Mouse (Mus musculus) ES-Bruce4 (cell line): Measurements from ENCODE around the gene Fam187b. TPM values are rescaled to one million over a fixed set of nuclear protein-coding genes. Genes with fewer than 3 reads are reported as not detected.
A peak's percentile ranks its signal among the peaks of the same experiment; 100 is the strongest.

Experiments used
- H3K27ac ChIP-seq: 2 replicates; pipeline ENCODE4 v1.5.1; 2012; ENCODE audit warnings: low read length, inconsistent platforms; ENCODE audit not compliant: insufficient read depth
- H3K27me3 ChIP-seq: 2 replicates; pipeline ENCODE4 v1.6.1; 2012; ENCODE audit warnings: mild to moderate bottlenecking, low read length, inconsistent platforms; ENCODE audit not compliant: control insufficient read depth, poor library complexity, insufficient read depth, severe bottlenecking
- H3K36me3 ChIP-seq: 2 replicates; pipeline ENCODE4 v1.6.1; 2012; ENCODE audit warnings: inconsistent platforms, mild to moderate bottlenecking, low read length, moderate library complexity; ENCODE audit not compliant: control insufficient read depth, poor library complexity, insufficient read depth, severe bottlenecking
- H3K4me1 ChIP-seq: one replicate; pipeline ENCODE4 v1.8.1; 2011; ENCODE audit warnings: low read length; ENCODE audit not compliant: control insufficient read depth, insufficient read depth
- H3K4me3 ChIP-seq: 2 replicates; pipeline ENCODE4 v1.5.1; 2011; ENCODE audit warnings: low read depth, mild to moderate bottlenecking, low read length
- H3K9ac ChIP-seq: 2 replicates; pipeline ENCODE4 v1.6.1; 2012; ENCODE audit warnings: low read depth, mild to moderate bottlenecking, inconsistent platforms; ENCODE audit not compliant: poor library complexity, severe bottlenecking
- H3K9me3 ChIP-seq: replicated peaks from 2 replicates; pipeline ENCODE4 v1.6.1; 2012; ENCODE audit warnings: mild to moderate bottlenecking, low read length, inconsistent platforms; ENCODE audit not compliant: control insufficient read depth, poor library complexity, insufficient read depth, severe bottlenecking
- CTCF ChIP-seq: IDR thresholded peaks from one replicate; pipeline ENCODE4 v1.8.1; 2011; ENCODE audit warnings: low read depth, low read length
- EP300 ChIP-seq: IDR thresholded peaks from 2 replicates; pipeline ENCODE4 v1.6.1; 2011; ENCODE audit warnings: low read depth, low read length; ENCODE audit not compliant: insufficient read depth
- POLR2A ChIP-seq: IDR thresholded peaks from one replicate; pipeline ENCODE4 v1.8.1; 2011; ENCODE audit warnings: low read length; ENCODE audit not compliant: insufficient read depth
- polyA plus RNA-seq: library from polyadenylated mRNA; stranded (reverse); fragments of >200 nt; gene quantifications from 2 replicates; pipeline ENCODE4 v1.2.4, GENCODE M21; 2011; ENCODE audit warnings: low read depth; ENCODE audit not compliant: missing spikeins, insufficient read depth, insufficient read length

Gene Fam187b
- polyA plus RNA-seq, 1 experiment = 3.4 TPM

DNA sequence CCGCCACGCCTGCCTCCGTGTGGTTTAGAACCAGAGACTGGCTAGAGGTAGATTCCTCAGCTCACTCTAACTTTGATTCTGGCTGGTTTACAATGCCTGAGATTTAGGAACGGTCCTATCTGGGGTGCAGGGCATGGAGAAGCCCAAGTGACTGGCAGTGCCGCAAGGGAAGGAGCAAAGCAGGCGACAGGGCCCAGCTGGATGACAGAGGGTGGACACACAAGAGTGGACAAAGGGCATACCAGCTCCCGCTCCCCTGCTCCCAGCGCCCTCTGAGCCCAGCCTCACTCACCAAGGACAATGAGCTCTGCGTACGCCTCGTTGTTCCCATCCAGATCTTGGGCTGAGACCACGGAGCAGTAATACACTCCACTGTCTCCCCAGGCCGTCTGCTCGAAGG is 7.9 kb upstream of the Fam187b start:
- TF ChIP-seq EP300 (no peak), POLR2A (no peak)
- no peaks in the 10 kb centered on the region for H3K9me3 ChIP-seq
- H3K27ac ChIP-seq = no peak overlapping the region
- H3K27me3 ChIP-seq = no peaks in the 10 kb centered on the region
- no peak overlapping the region for H3K4me3 ChIP-seq
- no peak overlapping the region for H3K9ac ChIP-seq
- H3K4me1 ChIP-seq = peaks cover 3% of the 10 kb centered on the region
- peaks cover 12% of the 10 kb centered on the region; the same call in 1 of the 2 replicates for H3K36me3 ChIP-seq

DNA sequence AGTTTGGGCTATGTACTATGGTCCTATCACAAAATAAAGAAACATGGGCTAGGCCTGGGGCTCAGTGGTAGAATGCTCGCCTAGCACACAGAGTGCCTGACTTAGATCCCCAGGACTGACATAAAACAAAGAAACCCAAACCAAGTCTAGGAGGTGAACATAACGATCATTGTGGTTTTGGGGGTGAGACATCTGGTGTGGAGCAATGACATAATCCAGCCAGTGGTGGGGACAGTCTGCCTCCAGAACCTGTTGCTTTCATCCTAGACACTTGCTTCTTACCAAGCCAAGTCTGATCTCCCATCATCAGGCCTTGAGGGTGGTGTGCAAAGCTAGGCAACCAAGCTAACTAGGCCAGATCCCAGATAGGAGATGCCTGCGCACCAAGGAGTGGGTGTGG is 6.9 kb upstream of the Fam187b start:
- peaks cover 10% of the 10 kb centered on the region; the same call in 1 of the 2 replicates for H3K36me3 ChIP-seq
- H3K4me3 ChIP-seq = no peak overlapping the region
- H3K9me3 ChIP-seq = no peaks in the 10 kb centered on the region
- H3K9ac ChIP-seq = no peak overlapping the region
- TF ChIP-seq EP300 = no peak
- no peak for TF ChIP-seq POLR2A
- no peak for TF ChIP-seq CTCF
- no peak overlapping the region for H3K27ac ChIP-seq
- H3K4me1 ChIP-seq = peaks cover 3% of the 10 kb centered on the region
- no peaks in the 10 kb centered on the region for H3K27me3 ChIP-seq

DNA sequence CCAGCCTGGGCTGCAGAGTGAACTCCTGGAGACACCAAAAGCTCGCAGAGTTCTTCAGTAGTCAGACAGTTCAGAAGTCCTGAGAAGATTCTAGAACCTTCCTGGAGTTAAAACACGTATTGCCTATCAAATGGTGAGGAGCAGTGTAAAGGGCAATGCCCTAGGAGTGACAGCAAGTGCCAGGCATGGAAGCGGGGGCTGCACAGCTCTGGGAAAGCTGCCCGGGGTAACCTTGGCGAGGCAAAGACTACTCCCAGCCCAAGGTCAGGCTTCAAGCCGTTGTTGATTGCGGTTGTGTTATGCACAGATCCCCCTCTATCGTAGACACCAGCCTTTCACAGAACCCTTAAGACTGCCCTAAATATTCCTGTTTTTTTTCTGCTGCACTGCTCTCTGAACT is 5.0 kb upstream of the Fam187b start:
- Histone ChIP-seq H3K4me3 (no peak overlapping the region), H3K4me1 (peaks cover 3% of the 10 kb centered on the region), H3K27me3 (no peaks in the 10 kb centered on the region), H3K9ac (no peak overlapping the region), H3K27ac (no peak overlapping the region), H3K36me3 (no peaks in the 10 kb centered on the region; the same call in 1 of the 2 replicates), H3K9me3 (no peaks in the 10 kb centered on the region)
- TF ChIP-seq CTCF (no peak), POLR2A (no peak)

DNA sequence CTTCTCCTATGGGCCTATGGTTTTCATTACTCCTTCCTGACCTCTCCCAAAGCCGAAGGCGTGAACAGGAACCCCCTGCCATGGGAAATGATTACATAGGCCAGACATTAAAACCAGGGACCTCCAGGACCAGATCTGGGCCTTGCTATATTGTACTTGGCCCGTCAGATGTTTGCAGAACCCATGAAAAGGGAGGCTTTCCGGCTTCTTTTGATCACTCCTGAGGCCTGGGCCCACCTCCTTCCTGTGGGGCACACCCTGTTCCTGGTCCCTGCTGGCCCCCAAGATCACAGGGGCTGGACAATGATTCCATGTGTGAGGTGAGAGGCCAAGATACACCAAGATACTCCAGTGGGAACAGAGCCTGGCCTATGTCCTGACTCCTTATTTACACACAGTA is 4.4 kb upstream of the Fam187b start:
- H3K36me3 ChIP-seq = no peaks in the 10 kb centered on the region; the same call in 1 of the 2 replicates
- no peaks in the 10 kb centered on the region for H3K9me3 ChIP-seq
- no peaks in the 10 kb centered on the region for H3K27me3 ChIP-seq
- H3K27ac ChIP-seq = no peak overlapping the region
- no peak overlapping the region for H3K9ac ChIP-seq
- peaks cover 3% of the 10 kb centered on the region for H3K4me1 ChIP-seq
- no peak overlapping the region for H3K4me3 ChIP-seq
- TF ChIP-seq CTCF (no peak), POLR2A (no peak), EP300 (no peak)

DNA sequence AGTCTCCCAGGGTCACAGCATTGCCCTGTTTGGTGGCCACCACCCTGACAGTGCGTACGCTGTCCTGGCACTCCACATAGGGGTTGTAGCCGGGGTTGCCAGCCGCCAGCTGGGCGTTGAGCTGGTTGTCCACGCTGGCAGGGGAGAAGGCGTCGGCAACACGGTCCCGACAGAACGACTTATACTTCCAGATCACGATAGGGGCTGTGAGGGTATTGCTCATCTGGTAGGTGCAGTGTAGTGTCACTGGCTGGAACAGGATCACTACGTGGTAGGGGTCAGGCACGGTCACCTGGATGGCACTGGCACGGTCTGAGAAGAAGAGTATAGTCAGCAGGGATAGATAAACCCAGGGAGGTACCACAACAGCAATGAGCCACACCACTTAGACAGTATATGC is 1.7 kb upstream of the Fam187b start:
- no peaks in the 10 kb centered on the region for H3K9me3 ChIP-seq
- no peaks in the 10 kb centered on the region; the same call in 1 of the 2 replicates for H3K36me3 ChIP-seq
- H3K27me3 ChIP-seq = no peaks in the 10 kb centered on the region
- no peak overlapping the region for H3K9ac ChIP-seq
- H3K27ac ChIP-seq = no peak overlapping the region
- H3K4me3 ChIP-seq = no peak overlapping the region
- no peak for TF ChIP-seq POLR2A
- TF ChIP-seq EP300 = no peak
- no peak for TF ChIP-seq CTCF
- no peaks in the 10 kb centered on the region for H3K4me1 ChIP-seq

DNA sequence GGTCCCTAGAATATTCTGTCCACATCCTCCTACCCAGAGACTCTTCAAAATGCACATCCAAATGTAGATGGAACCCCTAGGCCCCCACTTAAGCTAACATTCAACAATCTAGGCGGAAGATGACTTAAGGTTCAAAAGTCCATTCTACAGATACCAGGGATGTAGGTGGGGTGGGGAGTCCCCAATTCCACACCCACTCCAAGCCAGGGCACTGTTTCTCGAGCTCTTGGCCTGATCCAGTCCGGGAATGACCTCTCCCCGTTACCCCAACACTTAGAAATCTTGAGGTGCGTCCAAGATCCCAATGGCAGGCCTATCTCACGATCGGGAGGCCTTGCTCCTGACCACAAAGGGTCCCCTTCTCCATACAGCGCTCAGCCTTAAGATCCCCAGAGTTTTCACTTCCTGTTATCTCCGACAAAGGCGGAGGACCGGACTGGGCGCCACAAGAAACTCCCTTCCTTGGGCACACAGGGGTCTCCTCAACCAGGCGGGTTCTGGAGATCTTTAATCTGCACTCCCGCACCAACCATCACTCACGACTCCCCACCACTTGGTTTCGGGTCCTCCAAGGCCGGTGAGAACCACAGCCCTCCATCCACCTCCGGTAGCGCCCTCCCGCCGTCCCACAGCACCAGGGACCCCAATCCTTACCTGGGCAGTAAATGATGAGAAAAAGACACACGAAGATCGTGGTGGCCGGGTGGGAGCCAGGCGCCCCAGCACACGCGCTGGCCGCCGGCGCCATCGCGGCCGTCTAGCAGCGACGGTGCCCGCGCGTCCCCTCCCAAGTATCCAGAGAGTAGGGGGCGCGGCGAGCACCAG is 952 bp upstream of the Fam187b start:
- Histone ChIP-seq H3K4me1 (no peaks in the 10 kb centered on the region), H3K27me3 (no peaks in the 10 kb centered on the region), H3K9ac (peak overlapping the region; percentile 70), H3K4me3 (peak overlapping the region; percentile 80), H3K9me3 (no peaks in the 10 kb centered on the region), H3K27ac (no peak overlapping the region), H3K36me3 (no peaks in the 10 kb centered on the region; the same call in 1 of the 2 replicates)
- TF ChIP-seq POLR2A = no peak
- no peak for TF ChIP-seq CTCF
- no peak for TF ChIP-seq EP300
